Mouse (Mus musculus): ENCODE results near the gene Micall2. TPM values are rescaled to one million over a fixed set of nuclear protein-coding genes. Genes with fewer than 3 reads are reported as not detected.
A peak's percentile ranks its signal among the peaks of the same experiment; 100 is the strongest.

Gene Micall2
- total and polyA plus RNA-seq, 2 experiments from 2014 or later: 5.1 to 9.9 TPM

- 54% methylated on average over 8 of the region's 8 CpGs for WGBS
- no peak overlapping the region for H3K27ac ChIP-seq (ENCODE audit: low read depth, low read length)
- no peak for DNase-seq
These were observed 5.2 kb downstream of the Micall2 start for GRCm38 (mm10) chr5:139730712-139731486.

GRCm38 (mm10) chr5:139727261-139727660 is 8.9 kb downstream of the Micall2 start:
- WGBS: 87% methylated on average over 11 of the region's 11 CpGs
- H3K4me2 ChIP-seq (ENCODE audit: low read depth): no peak overlapping the region

More at GRCm38 (mm10) chr5:139730712-139731486, 5.2 kb downstream of the Micall2 start:
- Histone ChIP-seq H3K4me1 (ENCODE audit: insufficient read depth) (no peaks in the 10 kb centered on the region), H3K36me3 (ENCODE audit: insufficient read depth) (no peaks in the 10 kb centered on the region), H3K4me3 (ENCODE audit: low read depth, low read length) (no peak overlapping the region), H3K9ac (no peak overlapping the region), H3K9me3 (ENCODE audit: low read length) (no peaks in the 10 kb centered on the region), H3K27me3 (ENCODE audit: insufficient read depth, low read length) (no peaks in the 10 kb centered on the region), H3K4me2 (ENCODE audit: low read depth) (no peak overlapping the region)
- ATAC-seq: peak; percentile 55
- TF ChIP-seq CTCF (IDR thresholded peaks at IDR 0.05; ENCODE audit: low read depth): no peak

GRCm38 (mm10) chr5:139726186-139726585 is 9.9 kb downstream of the Micall2 start:
- Histone ChIP-seq H3K27ac (ENCODE audit: low read depth, low read length) (no peak overlapping the region), H3K36me3 (ENCODE audit: insufficient read depth) (no peaks in the 10 kb centered on the region), H3K4me2 (ENCODE audit: low read depth) (no peak overlapping the region), H3K9ac (no peak overlapping the region), H3K4me3 (ENCODE audit: low read depth, low read length) (no peak overlapping the region), H3K9me3 (ENCODE audit: low read length) (no peaks in the 10 kb centered on the region), H3K27me3 (ENCODE audit: insufficient read depth, low read length) (no peaks in the 10 kb centered on the region), H3K4me1 (ENCODE audit: insufficient read depth) (no peaks in the 10 kb centered on the region)
- ATAC-seq (no peak), DNase-seq (no peak)
- WGBS: 90% methylated on average over 3 of the region's 3 CpGs
- no peak for TF ChIP-seq CTCF (IDR thresholded peaks at IDR 0.05; ENCODE audit: low read depth)

More at GRCm38 (mm10) chr5:139727261-139727660, 8.9 kb downstream of the Micall2 start:
- TF ChIP-seq CTCF (IDR thresholded peaks at IDR 0.05; ENCODE audit: low read depth): no peak
- H3K27me3 ChIP-seq (ENCODE audit: insufficient read depth, low read length): no peaks in the 10 kb centered on the region
- H3K36me3 ChIP-seq (ENCODE audit: insufficient read depth): no peaks in the 10 kb centered on the region
- ATAC-seq (no peak), DNase-seq (no peak)
- no peak overlapping the region for H3K9ac ChIP-seq
- no peak overlapping the region for H3K4me3 ChIP-seq (ENCODE audit: low read depth, low read length)
- no peaks in the 10 kb centered on the region for H3K4me1 ChIP-seq (ENCODE audit: insufficient read depth)
- H3K9me3 ChIP-seq (ENCODE audit: low read length): no peaks in the 10 kb centered on the region
- H3K27ac ChIP-seq (ENCODE audit: low read depth, low read length): no peak overlapping the region

GRCm38 (mm10) chr5:139724336-139725116 is 11.6 kb downstream of the Micall2 start:
- Histone ChIP-seq H3K9me3 (ENCODE audit: low read length) (no peaks in the 10 kb centered on the region), H3K27ac (ENCODE audit: low read depth, low read length) (no peak overlapping the region), H3K4me2 (ENCODE audit: low read depth) (no peak overlapping the region), H3K9ac (no peak overlapping the region), H3K36me3 (ENCODE audit: insufficient read depth) (no peaks in the 10 kb centered on the region), H3K4me3 (ENCODE audit: low read depth, low read length) (no peak overlapping the region), H3K27me3 (ENCODE audit: insufficient read depth, low read length) (no peaks in the 10 kb centered on the region), H3K4me1 (ENCODE audit: insufficient read depth) (no peaks in the 10 kb centered on the region)
- no peak for DNase-seq
- 54% methylated on average over 10 of the region's 10 CpGs for WGBS
- peak; percentile 16; the same call in 1 of the 2 replicates for ATAC-seq
- TF ChIP-seq CTCF (IDR thresholded peaks at IDR 0.05; ENCODE audit: low read depth): no peak

- no peaks in the 10 kb centered on the region for H3K36me3 ChIP-seq (ENCODE audit: insufficient read depth)
- no peak for DNase-seq
- TF ChIP-seq CTCF (IDR thresholded peaks at IDR 0.05; ENCODE audit: low read depth): no peak
- no peak overlapping the region for H3K4me3 ChIP-seq (ENCODE audit: low read depth, low read length)
- H3K27me3 ChIP-seq (ENCODE audit: insufficient read depth, low read length): no peaks in the 10 kb centered on the region
- no peak for ATAC-seq
- H3K9ac ChIP-seq: no peak overlapping the region
- WGBS: 80% methylated on average over 9 of the region's 9 CpGs
- H3K4me1 ChIP-seq (ENCODE audit: insufficient read depth): no peaks in the 10 kb centered on the region
- H3K4me2 ChIP-seq (ENCODE audit: low read depth): no peak overlapping the region
- H3K27ac ChIP-seq (ENCODE audit: low read depth, low read length): no peak overlapping the region
- H3K9me3 ChIP-seq (ENCODE audit: low read length): no peaks in the 10 kb centered on the region
These were observed 13.0 kb downstream of the Micall2 start for GRCm38 (mm10) chr5:139723113-139723512.

DNA sequence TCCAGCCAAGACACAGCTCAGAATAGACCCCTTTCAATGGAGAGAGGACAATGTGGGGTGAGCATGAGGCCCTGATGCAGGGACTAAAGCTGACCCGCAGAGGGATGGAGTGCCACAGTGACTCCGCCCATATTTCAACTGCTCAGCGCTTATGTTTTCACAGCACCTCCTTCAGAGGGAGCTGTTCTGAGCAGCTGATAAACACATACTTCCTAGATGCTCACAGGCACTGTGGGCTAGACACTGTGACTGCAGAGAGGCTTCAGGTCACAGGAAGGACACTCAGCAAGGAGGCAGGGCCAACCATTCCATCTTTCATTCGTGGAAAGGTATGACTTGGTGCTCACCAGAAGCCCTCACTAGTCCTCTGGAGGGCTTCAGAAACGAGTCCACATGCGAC is 13.4 kb downstream of the Micall2 start:
- Histone ChIP-seq H3K9ac (no peak overlapping the region), H3K4me1 (ENCODE audit: insufficient read depth) (no peaks in the 10 kb centered on the region), H3K27me3 (ENCODE audit: insufficient read depth, low read length) (no peaks in the 10 kb centered on the region), H3K9me3 (ENCODE audit: low read length) (no peaks in the 10 kb centered on the region), H3K4me3 (ENCODE audit: low read depth, low read length) (no peak overlapping the region), H3K4me2 (ENCODE audit: low read depth) (no peak overlapping the region), H3K27ac (ENCODE audit: low read depth, low read length) (no peak overlapping the region), H3K36me3 (ENCODE audit: insufficient read depth) (no peaks in the 10 kb centered on the region)
- no peak for TF ChIP-seq CTCF (IDR thresholded peaks at IDR 0.05; ENCODE audit: low read depth)
- no peak for DNase-seq
- WGBS: 69% methylated on average over 6 of the region's 6 CpGs
- no peak for ATAC-seq

DNA sequence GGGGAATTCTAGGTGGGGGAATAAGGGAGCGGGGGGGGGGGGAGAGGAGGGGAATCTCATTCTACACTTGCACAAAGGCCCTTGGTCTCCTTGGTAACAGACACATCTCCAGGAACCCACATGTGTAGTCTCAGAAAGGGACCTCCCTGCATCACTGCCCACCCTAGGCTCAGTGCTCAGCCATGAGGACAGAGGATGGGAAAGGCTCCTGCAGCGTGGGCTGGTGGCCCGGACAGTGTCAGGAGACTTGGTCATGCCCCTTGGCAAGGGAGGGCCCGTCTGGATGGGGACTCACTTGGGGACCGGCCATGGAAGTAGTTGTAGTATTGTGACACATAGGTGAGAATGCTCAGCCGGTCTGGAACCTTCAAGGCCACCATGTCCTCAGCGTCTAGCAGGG is 17.2 kb downstream of the Micall2 start:
- WGBS: 78% methylated on average over 6 of the region's 7 CpGs
- Histone ChIP-seq H3K4me3 (ENCODE audit: low read depth, low read length) (no peak overlapping the region), H3K9me3 (ENCODE audit: low read length) (no peaks in the 10 kb centered on the region), H3K27ac (ENCODE audit: low read depth, low read length) (no peak overlapping the region), H3K9ac (no peak overlapping the region), H3K4me2 (ENCODE audit: low read depth) (no peak overlapping the region), H3K36me3 (ENCODE audit: insufficient read depth) (no peaks in the 10 kb centered on the region), H3K27me3 (ENCODE audit: insufficient read depth, low read length) (no peaks in the 10 kb centered on the region), H3K4me1 (ENCODE audit: insufficient read depth) (no peaks in the 10 kb centered on the region)
- no peak for TF ChIP-seq CTCF (IDR thresholded peaks at IDR 0.05; ENCODE audit: low read depth)
- DNase-seq (no peak), ATAC-seq (0 out of 2 replicates have a peak, but pooled peaks have one; percentile 48)

All from forebrain, postnatal 0 days (tissue).